Mouse (Mus musculus): ENCODE results near the gene Scgb2b15. TPM values are rescaled to one million over a fixed set of nuclear protein-coding genes. Genes with fewer than 3 reads are reported as not detected.
"Not testable (repeated sequence)": the region's sequence is repeated elsewhere in the genome, so short reads cannot be mapped to it uniquely, and the experiment has no call there.

Scgb2b15 gene
- total RNA-seq (2015) (not detected in 2 replicates), total RNA-seq (2017) (not detected in 2 replicates)

DNA sequence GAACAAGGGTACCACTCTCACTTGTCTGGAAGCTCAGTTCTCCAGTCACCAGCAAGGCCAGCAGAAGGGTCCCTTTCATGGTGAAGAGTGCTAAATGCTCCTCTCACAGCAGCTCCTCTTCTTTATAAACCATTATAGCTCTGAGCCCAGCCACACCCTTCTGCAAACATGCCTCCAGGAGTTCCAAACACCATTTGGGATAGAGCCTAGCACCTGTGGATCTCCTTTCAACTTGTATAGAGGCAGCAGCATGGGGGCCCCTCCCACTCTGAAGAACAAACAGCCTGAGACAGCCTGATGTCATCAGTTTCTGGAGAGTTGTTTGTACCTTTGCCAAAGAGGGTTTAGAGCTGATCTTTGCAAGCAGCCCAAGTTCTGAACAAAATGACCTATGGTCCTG, at the start of gene Scgb2b15:
TSS of gene Scgb2b15 (minus strand) at position 101 of the 400 bp plus-strand sequence.
- not testable (repeated sequence) for ATAC-seq (ENCODE audit: poor library complexity, severe bottlenecking)

DNA sequence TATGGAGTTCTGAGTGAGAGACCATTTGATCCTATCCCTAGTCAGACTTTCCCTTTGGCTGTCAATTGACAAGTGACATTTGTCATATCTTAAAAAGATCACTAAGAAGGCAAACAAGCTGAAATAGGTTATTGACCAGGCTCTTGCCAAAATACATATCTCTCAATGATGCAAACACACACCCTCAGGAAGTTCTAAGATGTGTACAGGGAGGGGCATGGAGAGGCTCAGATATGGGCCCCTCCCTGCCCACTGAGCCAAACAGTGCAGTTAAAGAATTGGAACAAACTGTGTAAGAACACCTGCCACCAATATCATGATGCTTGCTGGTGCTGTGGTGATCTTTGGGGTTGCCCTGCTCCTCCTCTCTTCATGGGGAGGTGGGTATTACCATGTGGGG, 6.8 kb upstream of the Scgb2b15 start, which contains the start of gene Scgb1b15:
TSS of gene Scgb1b15 (plus strand) at position 301 of the 400 bp plus-strand sequence.
- ATAC-seq (ENCODE audit: poor library complexity, severe bottlenecking), result not testable (repeated sequence)

Other genes with a start within 250 kb of the Scgb2b15 start
- gene Scgb1b15, start 6.9 kb upstream of the Scgb2b15 start, total RNA-seq (2015), result not detected in 2 replicates
- not detected in 2 replicates for gene Scgb1b15, start 6.9 kb upstream of the Scgb2b15 start, total RNA-seq (2017)
- not detected in 2 replicates for gene Scgb2b17, start 226.9 kb upstream of the Scgb2b15 start, total RNA-seq (2015)
- not detected in 2 replicates for gene Scgb2b17, start 226.9 kb upstream of the Scgb2b15 start, total RNA-seq (2017)
- not detected in 2 replicates for gene Scgb1b17, start 233.8 kb upstream of the Scgb2b15 start, total RNA-seq (2015)
- not detected in 2 replicates for gene Scgb1b17, start 233.8 kb upstream of the Scgb2b15 start, total RNA-seq (2017)

Data from megakaryocyte, adult 5-6 weeks (primary cell).